Mouse (Mus musculus): ENCODE data around the gene Ctbp1.

Ctbp1 gene

GRCm38 (mm10) chr5:33210515-33210914 is 64.3 kb downstream of the Ctbp1 start:
- DNase-seq (ENCODE audit: low read depth, low spot score), result no peak

- no peak for DNase-seq (ENCODE audit: low read depth, low spot score)
Observed at GRCm38 (mm10) chr5:33208533-33209245, 66.1 kb downstream of the Ctbp1 start.

GRCm38 (mm10) chr5:33207136-33207535 is 67.7 kb downstream of the Ctbp1 start:
- DNase-seq (ENCODE audit: low read depth, low spot score), result no peak

GRCm38 (mm10) chr5:33206328-33206727 is 68.5 kb downstream of the Ctbp1 start:
- DNase-seq (ENCODE audit: low read depth, low spot score), result no peak

- DNase-seq (ENCODE audit: low read depth, low spot score), result no peak
Observed at GRCm38 (mm10) chr5:33204284-33204683, 70.5 kb downstream of the Ctbp1 start.

- DNase-seq (ENCODE audit: low read depth, low spot score), result peak; percentile 78
Observed at GRCm38 (mm10) chr5:33203691-33204242, 71.0 kb downstream of the Ctbp1 start.

GRCm38 (mm10) chr5:33203171-33203565 is 71.6 kb downstream of the Ctbp1 start:
- no peak for DNase-seq (ENCODE audit: low read depth, low spot score)

- DNase-seq (ENCODE audit: low read depth, low spot score), result no peak
Observed at GRCm38 (mm10) chr5:33202516-33203170, 72.2 kb downstream of the Ctbp1 start.

- DNase-seq (ENCODE audit: low read depth, low spot score), result no peak
Observed at GRCm38 (mm10) chr5:33201697-33202096, 73.1 kb downstream of the Ctbp1 start.

GRCm38 (mm10) chr5:33200071-33200470 is 74.7 kb downstream of the Ctbp1 start:
- no peak for DNase-seq (ENCODE audit: low read depth, low spot score)

All from CD4-positive helper T cell, adult 2 months (primary cell).